Mouse (Mus musculus): ENCODE measurements around the gene Mmp8.

Mmp8 gene

GRCm38 (mm10) chr9:7558221-7559017, at the start of gene Mmp8:
TSS of gene Mmp8 (plus strand) at chr9:7558456.
- no peak for DNase-seq

- DNase-seq, result no peak
Observed at GRCm38 (mm10) chr9:7509619-7510233, 48.5 kb upstream of the Mmp8 start.

GRCm38 (mm10) chr9:7517944-7518571, 40.2 kb upstream of the Mmp8 start:
- no peak for DNase-seq

GRCm38 (mm10) chr9:7526255-7526940, 31.9 kb upstream of the Mmp8 start:
- DNase-seq, result no peak

GRCm38 (mm10) chr9:7542763-7543162, 15.5 kb upstream of the Mmp8 start:
- DNase-seq, result no peak

- no peak for DNase-seq
Observed at GRCm38 (mm10) chr9:7544923-7545457, 13.3 kb upstream of the Mmp8 start.

- peak; percentile 11 to 17 for DNase-seq
Observed at GRCm38 (mm10) chr9:7545471-7545870, 12.8 kb upstream of the Mmp8 start.

- DNase-seq, result no peak
Observed at GRCm38 (mm10) chr9:7545920-7546319, 12.3 kb upstream of the Mmp8 start.

- DNase-seq, result no peak
Observed at GRCm38 (mm10) chr9:7551943-7552342, 6.3 kb upstream of the Mmp8 start.

- DNase-seq, result no peak
Observed at GRCm38 (mm10) chr9:7553536-7553935, 4.7 kb upstream of the Mmp8 start.

- DNase-seq, result peak in 1 of 2 experiments; percentile 39
Observed at GRCm38 (mm10) chr9:7554382-7554781, 3.9 kb upstream of the Mmp8 start.

GRCm38 (mm10) chr9:7560026-7560425, 1.8 kb downstream of the Mmp8 start:
- no peak for DNase-seq

- DNase-seq, result no peak
Observed at GRCm38 (mm10) chr9:7567376-7567775, 9.1 kb downstream of the Mmp8 start.

GRCm38 (mm10) chr9:7567923-7568322, 9.7 kb downstream of the Mmp8 start:
- no peak for DNase-seq

GRCm38 (mm10) chr9:7570485-7570884, 12.2 kb downstream of the Mmp8 start:
- no peak for DNase-seq

GRCm38 (mm10) chr9:7571162-7571561, 12.9 kb downstream of the Mmp8 start, which contains the start of gene Mmp27:
TSS of gene Mmp27 (plus strand) at chr9:7571396.
- no peak for DNase-seq

- no peak for DNase-seq
Observed at GRCm38 (mm10) chr9:7572188-7572587, 13.9 kb downstream of the Mmp8 start.

- DNase-seq, result no peak
Observed at GRCm38 (mm10) chr9:7572663-7573308, 14.5 kb downstream of the Mmp8 start.

GRCm38 (mm10) chr9:7575526-7575925, 17.3 kb downstream of the Mmp8 start:
- DNase-seq, result no peak

GRCm38 (mm10) chr9:7577371-7577770, 19.1 kb downstream of the Mmp8 start:
- no peak for DNase-seq

GRCm38 (mm10) chr9:7590063-7590462, 31.8 kb downstream of the Mmp8 start:
- no peak for DNase-seq

GRCm38 (mm10) chr9:7593272-7593812, 35.1 kb downstream of the Mmp8 start:
- DNase-seq, result no peak
